Mouse (Mus musculus) adrenal gland, adult 18-20 months (tissue): Measurements from ENCODE around the gene Cmtr2. TPM values are rescaled to one million over a fixed set of nuclear protein-coding genes. Genes with fewer than 3 reads are reported as not detected.

Source experiments
- DNase-seq, 2 experiments: peaks; one replicate each; pipeline ENCODE4 v3.0.0; 2021 to 2022; ENCODE audit warnings: low spot score in 2 of 2
- total RNA-seq, 2 experiments: library from RNA; stranded (reverse); gene quantifications; 1 replicate in 1 of 2; 2 replicates in 1 of 2; pipeline ENCODE4 v1.2.3; 2021

Cmtr2 gene
- total RNA-seq, 2 experiments from 2014 or later: 7.3 to 8.0 TPM

- DNase-seq: no peak
Measured at GRCm38 (mm10) chr8:110247238-110247637, 31.8 kb downstream of the Cmtr2 start.

GRCm38 (mm10) chr8:110253986-110254385 lies 38.5 kb downstream of the Cmtr2 start:
- DNase-seq: no peak

DNA sequence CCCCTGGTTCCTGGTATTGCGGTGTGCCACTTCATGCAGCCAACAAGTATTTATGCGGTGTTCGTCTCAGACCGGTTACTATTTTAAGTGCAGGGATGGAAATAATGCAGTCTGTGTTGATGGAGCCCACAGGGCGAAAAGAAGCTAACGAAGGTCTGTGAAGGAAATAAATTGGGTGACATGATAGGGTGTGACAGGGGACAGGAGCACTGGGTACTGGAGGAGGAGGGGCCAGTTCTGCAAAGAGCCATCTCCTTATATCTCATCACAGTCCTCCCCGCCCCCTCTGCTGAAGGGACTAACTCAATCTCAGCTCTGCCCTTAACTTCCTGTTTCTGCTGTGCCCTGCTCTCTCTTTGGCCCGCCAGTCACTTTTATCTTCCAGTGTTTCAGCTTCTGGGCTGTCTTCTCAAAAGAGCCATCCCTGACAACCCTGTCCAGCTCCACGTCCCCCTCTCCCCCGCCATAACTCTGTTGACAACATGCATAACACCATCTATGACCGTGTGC lies 50.4 kb downstream of the Cmtr2 start:
- no peak for DNase-seq

DNA sequence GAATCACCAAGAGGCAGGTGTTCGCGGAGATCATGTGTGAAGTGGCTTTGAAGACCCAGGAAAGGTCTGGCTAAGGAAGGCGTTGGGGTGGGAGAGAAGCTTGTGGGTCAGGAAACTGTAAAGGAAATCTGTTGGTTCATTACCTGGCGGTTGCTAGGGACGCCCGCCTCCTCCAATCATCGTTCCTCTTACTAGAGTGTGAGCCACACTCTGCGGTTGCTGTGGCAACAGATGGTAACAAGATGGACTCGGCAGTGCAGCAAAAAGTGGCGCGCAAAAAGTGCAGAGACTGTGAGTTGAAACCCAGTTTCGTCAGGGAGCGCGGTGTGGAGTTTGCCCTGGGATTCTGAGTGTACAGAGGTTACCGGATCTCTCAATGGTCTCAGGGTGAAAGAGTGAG lies 51.3 kb downstream of the Cmtr2 start, which contains the start of gene Hydin:
Gene Hydin (plus strand): TSS at position 237 of the 400 bp plus-strand sequence.
- DNase-seq: peak in 1 of 2 experiments; percentile 10

DNA sequence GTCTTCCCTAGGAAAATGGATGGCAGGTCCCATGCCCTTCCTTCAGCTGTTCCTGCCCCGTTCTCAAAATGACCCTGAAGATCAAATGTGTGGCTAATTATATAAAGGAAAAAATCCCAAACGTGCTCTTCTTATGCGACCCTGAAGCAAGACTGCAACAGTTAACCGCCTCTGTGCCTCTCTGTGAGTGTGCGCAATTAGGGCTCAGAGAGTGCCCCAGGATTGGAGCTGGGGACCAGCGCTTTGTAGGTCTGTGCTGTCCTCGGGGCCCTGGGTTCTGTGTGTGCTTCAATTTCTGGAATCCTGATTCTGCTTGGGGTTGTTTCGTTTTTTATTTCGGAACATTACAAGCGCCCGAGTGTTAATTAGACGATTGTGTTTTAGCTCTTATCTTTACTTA lies 51.8 kb downstream of the Cmtr2 start:
- no peak for DNase-seq

DNA sequence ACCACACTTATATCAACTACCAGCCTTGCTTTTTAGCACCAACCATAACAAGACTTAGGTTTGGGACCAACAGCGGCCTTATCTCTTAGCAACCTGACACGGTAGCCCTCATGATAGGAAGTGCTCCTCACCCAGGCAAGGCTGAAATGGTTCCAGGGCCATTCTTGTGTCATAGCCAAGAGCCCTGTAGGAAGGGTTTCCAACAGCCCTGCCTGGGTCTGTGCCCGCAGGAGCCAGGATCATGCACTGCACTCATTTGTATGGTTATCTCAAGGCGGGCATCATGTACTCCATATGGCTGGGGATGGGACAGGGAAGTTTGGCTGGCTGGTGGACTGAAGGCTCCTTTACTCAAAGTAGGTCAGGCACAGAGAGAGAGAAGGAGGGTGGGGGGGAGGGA lies 55.2 kb downstream of the Cmtr2 start:
- no peak for DNase-seq

DNA sequence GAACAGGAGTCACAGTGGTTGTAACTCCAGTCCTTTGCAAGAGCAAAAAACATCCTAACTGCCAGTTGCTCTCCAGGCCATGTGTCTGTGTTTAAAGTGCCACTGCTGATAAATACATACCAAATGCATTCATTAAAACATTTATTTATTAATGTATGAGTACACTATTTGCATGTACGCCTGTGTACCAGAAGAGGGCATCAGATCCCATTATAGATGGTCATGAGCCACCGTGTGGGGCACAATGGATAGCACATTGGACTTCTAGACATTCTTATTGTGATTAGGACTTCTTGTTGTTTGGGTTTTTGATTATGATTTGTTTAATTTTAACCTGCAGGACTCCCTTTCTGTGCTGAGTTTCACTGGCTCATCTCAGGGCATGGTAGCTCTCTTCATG lies 57.9 kb downstream of the Cmtr2 start:
- no peak for DNase-seq

Other genes starting within 250 kb of the Cmtr2 start
- 1 to 10 TPM in 1 of 2 experiments, under 1 TPM in 1; 0.13 to 1.3 TPM for gene Tat, start 225.2 kb upstream of the Cmtr2 start, total RNA-seq
- 1 to 10 TPM; 1.5 to 2.4 TPM for gene Chst4, start 175.9 kb upstream of the Cmtr2 start, total RNA-seq
- 10 to 100 TPM in 1 of 2 experiments, 1 to 10 TPM in 1; 7.7 to 10.1 TPM for gene Zfp612, start 135.9 kb upstream of the Cmtr2 start, total RNA-seq
- not detected for gene Gm21964, start 114.5 kb upstream of the Cmtr2 start, total RNA-seq
- gene Gm17720, start 112.9 kb upstream of the Cmtr2 start, total RNA-seq: not detected
- 1 to 10 TPM in 1 of 2 experiments, under 1 TPM in 1; 0.36 to 1.2 TPM for gene Calb2, start 47.5 kb upstream of the Cmtr2 start, total RNA-seq
- gene Hydin, start 51.3 kb downstream of the Cmtr2 start, total RNA-seq: under 1 TPM; 0.03 to 0.17 TPM